Mouse (Mus musculus) heart, embryonic 11.5 days (tissue): ENCODE data around the gene Gm20824. TPM values are rescaled to one million over a fixed set of nuclear protein-coding genes. Genes with fewer than 3 reads are reported as not detected.
"Not testable (repeated sequence)": the region's sequence is repeated elsewhere in the genome, so short reads cannot be mapped to it uniquely, and the experiment has no call there.

Source experiments
- ATAC-seq: fragments of 200-750 bp; cut with Nextera tagmentation; replicated peaks from 2 replicates; pipeline ENCODE4 v1.8.0; 2017; ENCODE audit warnings: moderate library complexity; ENCODE audit not compliant: insufficient number of reproducible peaks, low FRiP score, low TSS enrichment
- H3K27ac ChIP-seq: fragments of 300-500 bp; sonication (generic); 2 replicates; pipeline ENCODE4 v1.5.1; 2014; ENCODE audit warnings: mild to moderate bottlenecking, low read depth, low read length
- H3K27me3 ChIP-seq: fragments of 300-500 bp; sonication (generic); 2 replicates; pipeline ENCODE4 v1.6.1; 2014; ENCODE audit warnings: mild to moderate bottlenecking, low read length, mixed read lengths; ENCODE audit not compliant: control insufficient read depth, insufficient read depth
- H3K36me3 ChIP-seq: fragments of 300-500 bp; sonication (generic); 2 replicates; pipeline ENCODE4 v1.6.1; 2014; ENCODE audit warnings: mild to moderate bottlenecking, low read length, moderate library complexity, mixed read lengths; ENCODE audit not compliant: control insufficient read depth, insufficient read depth
- H3K4me1 ChIP-seq: fragments of 300-500 bp; sonication (generic); 2 replicates; pipeline ENCODE4 v1.6.1; 2014; ENCODE audit warnings: low read length; ENCODE audit not compliant: control insufficient read depth, insufficient read depth
- H3K4me2 ChIP-seq: fragments of 300-500 bp; sonication (generic); 2 replicates; pipeline ENCODE4 v1.6.1; 2014; ENCODE audit warnings: mild to moderate bottlenecking, moderate library complexity
- H3K4me3 ChIP-seq: fragments of 300-500 bp; sonication (generic); 2 replicates; pipeline ENCODE4 v1.5.1; 2014; ENCODE audit warnings: low read depth, low read length
- H3K9ac ChIP-seq: fragments of 300-500 bp; sonication (generic); 2 replicates; pipeline ENCODE4 v1.6.1; 2014; ENCODE audit warnings: mild to moderate bottlenecking, low read depth, low read length, moderate library complexity
- H3K9me3 ChIP-seq: fragments of 300-500 bp; sonication (generic); replicated peaks from 2 replicates; pipeline ENCODE4 v1.6.1; 2016; ENCODE audit warnings: low read length; ENCODE audit not compliant: control insufficient read depth
- WGBS: fragments of 180-500 bp; shearing (Covaris S2); extraction: QIAGEN DNeasy Blood & Tissue Kit; methylation state at CpG from one replicate; pipeline ENCODE4 v1.1.7; 2014; ENCODE audit not compliant: insufficient replicate concordance; 5-methylcytosine and 5-hydroxymethylcytosine counted together
- polyA plus RNA-seq: library from polyadenylated mRNA; unstranded; fragments of >200 nt; fragmentation: Nextera tagmentation; extraction: Ambion mirVana; gene quantifications from 2 replicates; pipeline ENCODE4 v1.2.1, GENCODE M21; 2014

Gene Gm20824
- not detected in 2 replicates for polyA plus RNA-seq

GRCm38 (mm10) chrY:8257607-8258006, at the start of gene Gm20824:
Gene Gm20824 (plus strand): TSS chrY:8257907.
- H3K9ac ChIP-seq, H3K4me1 ChIP-seq, H3K4me3 ChIP-seq, H3K27ac ChIP-seq, H3K4me2 ChIP-seq, H3K27me3 ChIP-seq, H3K9me3 ChIP-seq, H3K36me3 ChIP-seq, ATAC-seq: not testable (repeated sequence)
- WGBS, result no CpG with 5 or more reads among the region's 6 CpGs

Other genes starting within 250 kb of the Gm20824 start
- not detected in 2 replicates for gene Gm20825, start 186.4 kb upstream of the Gm20824 start, polyA plus RNA-seq